Mouse (Mus musculus) thymus, postnatal 36 days (tissue): ENCODE results near the gene Ager.
A peak's percentile ranks its signal among the peaks of the same experiment; 100 is the strongest.

Experiments
- DNase-seq, 2 experiments: peaks; one replicate each; pipeline ENCODE4 v3.0.0; 2022; ENCODE audit warnings: mixed read lengths in 2 of 2

Gene Ager

GRCm38 (mm10) chr17:34597566-34598095, at the start of gene Ager:
Ager (plus strand) TSS chr17:34597862.
- no peak for DNase-seq

GRCm38 (mm10) chr17:34549156-34549555, 48.5 kb upstream of the Ager start:
- DNase-seq: no peak

- no peak for DNase-seq
These were observed 47.8 kb upstream of the Ager start for GRCm38 (mm10) chr17:34549843-34550242.

GRCm38 (mm10) chr17:34555483-34555882, 42.2 kb upstream of the Ager start:
- DNase-seq: peak; percentile 63 to 75

GRCm38 (mm10) chr17:34556406-34556805, 41.3 kb upstream of the Ager start:
- no peak for DNase-seq

GRCm38 (mm10) chr17:34557411-34557810, 40.3 kb upstream of the Ager start:
- no peak for DNase-seq

GRCm38 (mm10) chr17:34559116-34559515, 38.5 kb upstream of the Ager start:
- DNase-seq: no peak

GRCm38 (mm10) chr17:34559895-34560294, 37.8 kb upstream of the Ager start:
- DNase-seq: no peak

GRCm38 (mm10) chr17:34560438-34560837, 37.2 kb upstream of the Ager start:
- no peak for DNase-seq

GRCm38 (mm10) chr17:34561200-34561599, 36.5 kb upstream of the Ager start:
- no peak for DNase-seq

GRCm38 (mm10) chr17:34562595-34562994, 35.1 kb upstream of the Ager start:
- DNase-seq: no peak

- no peak for DNase-seq
These were observed 34.3 kb upstream of the Ager start for GRCm38 (mm10) chr17:34563354-34563753.

- no peak for DNase-seq
These were observed 33.6 kb upstream of the Ager start, which contains the start of gene Notch4 for GRCm38 (mm10) chr17:34564003-34564421. Notch4 (plus strand) TSS chr17:34564268.

GRCm38 (mm10) chr17:34564796-34565195, 32.9 kb upstream of the Ager start:
- no peak for DNase-seq

GRCm38 (mm10) chr17:34567311-34567710, 30.4 kb upstream of the Ager start:
- no peak for DNase-seq

- DNase-seq: no peak
These were observed 29.2 kb upstream of the Ager start for GRCm38 (mm10) chr17:34568421-34568820.

GRCm38 (mm10) chr17:34569919-34570318, 27.7 kb upstream of the Ager start:
- DNase-seq: no peak

GRCm38 (mm10) chr17:34571875-34572274, 25.8 kb upstream of the Ager start:
- DNase-seq: peak; percentile 40 to 43

- DNase-seq: peak in 1 of 2 experiments; percentile 39
These were observed 25.3 kb upstream of the Ager start for GRCm38 (mm10) chr17:34572361-34572760.

GRCm38 (mm10) chr17:34576577-34576976, 21.1 kb upstream of the Ager start:
- no peak for DNase-seq

- no peak for DNase-seq
These were observed 19.6 kb upstream of the Ager start for GRCm38 (mm10) chr17:34578070-34578469.

- DNase-seq: no peak
These were observed 15.1 kb upstream of the Ager start for GRCm38 (mm10) chr17:34582528-34582927.

- no peak for DNase-seq
These were observed 14.3 kb upstream of the Ager start for GRCm38 (mm10) chr17:34583397-34583796.

- no peak for DNase-seq
These were observed 13.8 kb upstream of the Ager start for GRCm38 (mm10) chr17:34583819-34584218.

GRCm38 (mm10) chr17:34585121-34585520, 12.5 kb upstream of the Ager start:
- DNase-seq: no peak
